Mouse (Mus musculus): ENCODE measurements at regions not wholly inside any gene's neighbourhood (a gene's known extent, or its start where the extent isn't known, plus 50 kb on each side); places are given as distances from the start of the nearest gene placed in this dataset.

- WGBS = 16% methylated on average over 18 of the region's 18 CpGs
- ATAC-seq = peak; percentile 92
- H3K9ac ChIP-seq (ENCODE audit: low read depth, low read length) = peak overlapping the region; percentile 39; the same call in 1 of the 2 replicates
These were observed 273.7 kb upstream of the Sall1 start for GRCm38 (mm10) chr8:89317514-89318289.

GRCm38 (mm10) chr8:89316566-89317175 lies 272.7 kb upstream of the Sall1 start:
- WGBS = 63% methylated on average over 12 of the region's 12 CpGs
- H3K9me3 ChIP-seq (ENCODE audit: control insufficient read depth, low read length) = no peaks in the 10 kb centered on the region
- peaks cover 7% of the 10 kb centered on the region for H3K4me1 ChIP-seq (ENCODE audit: control insufficient read depth, insufficient read depth, low read length)
- no peak overlapping the region for H3K4me3 ChIP-seq (ENCODE audit: low read length)
- ATAC-seq = no peak
- H3K9ac ChIP-seq (ENCODE audit: low read depth, low read length) = no peak overlapping the region
- no peak overlapping the region for H3K4me2 ChIP-seq (ENCODE audit: low read depth, low read length)
- no peaks in the 10 kb centered on the region for H3K27me3 ChIP-seq (replicated peaks; ENCODE audit: control insufficient read depth, insufficient read depth, low read length)
- no peak overlapping the region; the same call in 1 of the 2 replicates for H3K27ac ChIP-seq (ENCODE audit: low read length)
- H3K36me3 ChIP-seq (ENCODE audit: control insufficient read depth, insufficient read depth, low read length) = no peaks in the 10 kb centered on the region

More at GRCm38 (mm10) chr8:89317514-89318289, 273.7 kb upstream of the Sall1 start:
- no peaks in the 10 kb centered on the region for H3K27me3 ChIP-seq (replicated peaks; ENCODE audit: control insufficient read depth, insufficient read depth, low read length)
- H3K4me1 ChIP-seq (ENCODE audit: control insufficient read depth, insufficient read depth, low read length) = peaks cover 7% of the 10 kb centered on the region
- no peaks in the 10 kb centered on the region for H3K36me3 ChIP-seq (ENCODE audit: control insufficient read depth, insufficient read depth, low read length)
- no peaks in the 10 kb centered on the region for H3K9me3 ChIP-seq (ENCODE audit: control insufficient read depth, low read length)
- H3K4me2 ChIP-seq (ENCODE audit: low read depth, low read length) = peak overlapping the region; percentile 65
- peak overlapping the region; percentile 34 for H3K4me3 ChIP-seq (ENCODE audit: low read length)
- H3K27ac ChIP-seq (ENCODE audit: low read length) = peak overlapping the region; percentile 45; the same call in 1 of the 2 replicates

GRCm38 (mm10) chr8:89314907-89315306 lies 270.9 kb upstream of the Sall1 start:
- Histone ChIP-seq H3K9ac (ENCODE audit: low read depth, low read length) (no peak overlapping the region), H3K4me3 (ENCODE audit: low read length) (no peak overlapping the region), H3K9me3 (ENCODE audit: control insufficient read depth, low read length) (no peaks in the 10 kb centered on the region), H3K27ac (ENCODE audit: low read length) (no peak overlapping the region), H3K4me1 (ENCODE audit: control insufficient read depth, insufficient read depth, low read length) (peaks cover 10% of the 10 kb centered on the region), H3K4me2 (ENCODE audit: low read depth, low read length) (no peak overlapping the region), H3K36me3 (ENCODE audit: control insufficient read depth, insufficient read depth, low read length) (no peaks in the 10 kb centered on the region), H3K27me3 (replicated peaks; ENCODE audit: control insufficient read depth, insufficient read depth, low read length) (no peaks in the 10 kb centered on the region)
- ATAC-seq = no peak
- WGBS = 80% methylated on average over 3 of the region's 3 CpGs

- ATAC-seq = no peak
- H3K9me3 ChIP-seq (ENCODE audit: control insufficient read depth, low read length) = no peaks in the 10 kb centered on the region
- H3K4me2 ChIP-seq (ENCODE audit: low read depth, low read length) = no peak overlapping the region
- no peak overlapping the region for H3K27ac ChIP-seq (ENCODE audit: low read length)
- 36% methylated on average over 5 of the region's 5 CpGs for WGBS
- H3K4me1 ChIP-seq (ENCODE audit: control insufficient read depth, insufficient read depth, low read length) = peaks cover 6% of the 10 kb centered on the region; the same call in 1 of the 2 replicates
- no peaks in the 10 kb centered on the region for H3K27me3 ChIP-seq (replicated peaks; ENCODE audit: control insufficient read depth, insufficient read depth, low read length)
- no peaks in the 10 kb centered on the region for H3K36me3 ChIP-seq (ENCODE audit: control insufficient read depth, insufficient read depth, low read length)
- H3K9ac ChIP-seq (ENCODE audit: low read depth, low read length) = no peak overlapping the region
- H3K4me3 ChIP-seq (ENCODE audit: low read length) = no peak overlapping the region
These were observed 266.8 kb upstream of the Sall1 start for GRCm38 (mm10) chr8:89310696-89311214.

- Histone ChIP-seq H3K27ac (ENCODE audit: low read length) (no peak overlapping the region), H3K4me1 (ENCODE audit: control insufficient read depth, insufficient read depth, low read length) (peaks cover 6% of the 10 kb centered on the region; the same call in 1 of the 2 replicates), H3K4me2 (ENCODE audit: low read depth, low read length) (no peak overlapping the region), H3K27me3 (replicated peaks; ENCODE audit: control insufficient read depth, insufficient read depth, low read length) (no peaks in the 10 kb centered on the region), H3K9ac (ENCODE audit: low read depth, low read length) (no peak overlapping the region), H3K4me3 (ENCODE audit: low read length) (no peak overlapping the region), H3K36me3 (ENCODE audit: control insufficient read depth, insufficient read depth, low read length) (no peaks in the 10 kb centered on the region), H3K9me3 (ENCODE audit: control insufficient read depth, low read length) (no peaks in the 10 kb centered on the region)
- no peak for ATAC-seq
- 25% methylated on average over 4 of the region's 4 CpGs for WGBS
These were observed 265.6 kb upstream of the Sall1 start for GRCm38 (mm10) chr8:89309591-89309990.

GRCm38 (mm10) chr8:89308950-89309349 lies 265.0 kb upstream of the Sall1 start:
- Histone ChIP-seq H3K36me3 (ENCODE audit: control insufficient read depth, insufficient read depth, low read length) (no peaks in the 10 kb centered on the region), H3K27me3 (replicated peaks; ENCODE audit: control insufficient read depth, insufficient read depth, low read length) (no peaks in the 10 kb centered on the region), H3K27ac (ENCODE audit: low read length) (no peak overlapping the region), H3K4me3 (ENCODE audit: low read length) (no peak overlapping the region), H3K4me2 (ENCODE audit: low read depth, low read length) (no peak overlapping the region), H3K9ac (ENCODE audit: low read depth, low read length) (no peak overlapping the region), H3K9me3 (ENCODE audit: control insufficient read depth, low read length) (no peaks in the 10 kb centered on the region), H3K4me1 (ENCODE audit: control insufficient read depth, insufficient read depth, low read length) (peaks cover 6% of the 10 kb centered on the region; the same call in 1 of the 2 replicates)
- 40% methylated on average over 5 of the region's 5 CpGs for WGBS
- ATAC-seq = no peak

- 55% methylated on average over 8 of the region's 8 CpGs for WGBS
- Histone ChIP-seq H3K4me1 (ENCODE audit: control insufficient read depth, insufficient read depth, low read length) (peaks cover 6% of the 10 kb centered on the region; the same call in 1 of the 2 replicates), H3K27ac (ENCODE audit: low read length) (no peak overlapping the region), H3K36me3 (ENCODE audit: control insufficient read depth, insufficient read depth, low read length) (no peaks in the 10 kb centered on the region), H3K4me3 (ENCODE audit: low read length) (no peak overlapping the region), H3K9ac (ENCODE audit: low read depth, low read length) (no peak overlapping the region), H3K27me3 (replicated peaks; ENCODE audit: control insufficient read depth, insufficient read depth, low read length) (no peaks in the 10 kb centered on the region), H3K9me3 (ENCODE audit: control insufficient read depth, low read length) (no peaks in the 10 kb centered on the region), H3K4me2 (ENCODE audit: low read depth, low read length) (no peak overlapping the region)
- no peak for ATAC-seq
These were observed 264.6 kb upstream of the Sall1 start for GRCm38 (mm10) chr8:89308532-89308931.

GRCm38 (mm10) chr8:89307601-89308000 lies 263.6 kb upstream of the Sall1 start:
- 36% methylated on average over 10 of the region's 10 CpGs for WGBS
- Histone ChIP-seq H3K36me3 (ENCODE audit: control insufficient read depth, insufficient read depth, low read length) (no peaks in the 10 kb centered on the region), H3K27me3 (replicated peaks; ENCODE audit: control insufficient read depth, insufficient read depth, low read length) (no peaks in the 10 kb centered on the region), H3K4me2 (ENCODE audit: low read depth, low read length) (no peak overlapping the region), H3K4me1 (ENCODE audit: control insufficient read depth, insufficient read depth, low read length) (peaks cover 6% of the 10 kb centered on the region; the same call in 1 of the 2 replicates), H3K9ac (ENCODE audit: low read depth, low read length) (no peak overlapping the region), H3K9me3 (ENCODE audit: control insufficient read depth, low read length) (no peaks in the 10 kb centered on the region), H3K4me3 (ENCODE audit: low read length) (no peak overlapping the region), H3K27ac (ENCODE audit: low read length) (no peak overlapping the region; the same call in 1 of the 2 replicates)
- peak; percentile 44; the same call in 1 of the 2 replicates for ATAC-seq

- no peaks in the 10 kb centered on the region for H3K9me3 ChIP-seq (ENCODE audit: control insufficient read depth, low read length)
- H3K27ac ChIP-seq (ENCODE audit: low read length) = no peak overlapping the region
- H3K4me2 ChIP-seq (ENCODE audit: low read depth, low read length) = no peak overlapping the region
- no peaks in the 10 kb centered on the region for H3K27me3 ChIP-seq (replicated peaks; ENCODE audit: control insufficient read depth, insufficient read depth, low read length)
- 61% methylated on average over 4 of the region's 4 CpGs for WGBS
- ATAC-seq = peak; percentile 64; the same call in 1 of the 2 replicates
- H3K36me3 ChIP-seq (ENCODE audit: control insufficient read depth, insufficient read depth, low read length) = no peaks in the 10 kb centered on the region
- no peak overlapping the region for H3K9ac ChIP-seq (ENCODE audit: low read depth, low read length)
- peaks cover 6% of the 10 kb centered on the region; the same call in 1 of the 2 replicates for H3K4me1 ChIP-seq (ENCODE audit: control insufficient read depth, insufficient read depth, low read length)
- no peak overlapping the region for H3K4me3 ChIP-seq (ENCODE audit: low read length)
These were observed 263.1 kb upstream of the Sall1 start for GRCm38 (mm10) chr8:89307085-89307484.

Data from intestine, embryonic 16.5 days (tissue).